Mouse (Mus musculus): ENCODE measurements around the gene Manbal.

- TF ChIP-seq CTCF (IDR thresholded peaks at IDR 0.05; ENCODE audit: low read depth) (no peak), EP300 (IDR thresholded peaks at IDR 0.05; ENCODE audit: low read depth) (no peak)
These were observed 27.5 kb downstream of the Manbal start for GRCm38 (mm10) chr2:157394868-157395267.
